Mouse (Mus musculus): ENCODE measurements around the gene Nme1. TPM values are rescaled to one million over a fixed set of nuclear protein-coding genes. Genes with fewer than 3 reads are reported as not detected.

Nme1 gene
- 269 and 277 TPM in 2 replicates for polyA plus RNA-seq (2016; fragmentation: Nextera tagmentation; extraction: Ambion mirVana)

- Histone ChIP-seq H3K9me3 (no peaks in the 10 kb centered on the region), H3K27ac (peak within 1 kb of the TSS; percentile 51), H3K9ac (peak within 1 kb of the TSS; percentile 76), H3K27me3 (replicated peaks) (no peaks in the 10 kb centered on the region; the same call in 1 of the 2 replicates), H3K4me1 (peaks cover 12% of the 10 kb centered on the region; the same call in 1 of the 2 replicates), H3K36me3 (peaks cover 26% of the 10 kb centered on the region), H3K4me3 (peak within 1 kb of the TSS; percentile 76), H3K4me2 (replicated peaks) (peak within 1 kb of the TSS; percentile 82)
- peak; percentile 93 for ATAC-seq (ENCODE audit: low FRiP score, low read depth)
- WGBS: under 1% methylated on average over 40 of the region's 40 CpGs
Measured at GRCm38 (mm10) chr11:93968005-93968847, at the start of gene Nme1, which contains the start of gene Gm20390. Gene Nme1, minus strand, starts transcription at chr11:93968521. Gene Gm20390, minus strand, starts transcription at chr11:93968293.

GRCm38 (mm10) chr11:94003346-94003745 lies 35.0 kb upstream of the Nme1 start:
- 95% methylated on average over 2 of the region's 2 CpGs for whole genome bisulfite sequencing
- no peak overlapping the region for H3K4me2 ChIP-seq (replicated peaks)
- H3K4me3 ChIP-seq: no peak overlapping the region
- ATAC-seq (ENCODE audit: low FRiP score, low read depth): no peak
- H3K27ac ChIP-seq: no peak overlapping the region
- H3K9me3 ChIP-seq: no peaks in the 10 kb centered on the region
- H3K36me3 ChIP-seq: no peaks in the 10 kb centered on the region; the same call in 1 of the 2 replicates
- H3K4me1 ChIP-seq: 0 out of 2 replicates have a peak, but pooled peaks cover 3% of the 10 kb centered on the region
- H3K27me3 ChIP-seq (replicated peaks): no peaks in the 10 kb centered on the region
- H3K9ac ChIP-seq: no peak overlapping the region

- no peak overlapping the region for H3K4me3 ChIP-seq
- H3K4me2 ChIP-seq (replicated peaks): no peak overlapping the region
- no peaks in the 10 kb centered on the region for H3K9me3 ChIP-seq
- H3K9ac ChIP-seq: no peak overlapping the region
- no peaks in the 10 kb centered on the region; the same call in 1 of the 2 replicates for H3K36me3 ChIP-seq
- no peak overlapping the region for H3K27ac ChIP-seq
- no peak for ATAC-seq (ENCODE audit: low FRiP score, low read depth)
- H3K27me3 ChIP-seq (replicated peaks): no peaks in the 10 kb centered on the region
- peaks cover 15% of the 10 kb centered on the region for H3K4me1 ChIP-seq
Measured at GRCm38 (mm10) chr11:93999276-93999675, 31.0 kb upstream of the Nme1 start.

- no peak overlapping the region for H3K27ac ChIP-seq
- H3K9me3 ChIP-seq: no peaks in the 10 kb centered on the region
- peaks cover 15% of the 10 kb centered on the region for H3K4me1 ChIP-seq
- WGBS: 38% methylated on average over 13 of the region's 13 CpGs
- no peak for ATAC-seq (ENCODE audit: low FRiP score, low read depth)
- no peak overlapping the region for H3K9ac ChIP-seq
- peak overlapping the region; percentile 91 for H3K4me3 ChIP-seq
- no peaks in the 10 kb centered on the region for H3K27me3 ChIP-seq (replicated peaks)
- no peaks in the 10 kb centered on the region; the same call in 1 of the 2 replicates for H3K36me3 ChIP-seq
- peak overlapping the region; percentile 97 for H3K4me2 ChIP-seq (replicated peaks)
Measured at GRCm38 (mm10) chr11:93997141-93997775, 28.9 kb upstream of the Nme1 start.

- no peaks in the 10 kb centered on the region; the same call in 1 of the 2 replicates for H3K36me3 ChIP-seq
- peak overlapping the region; percentile 76 for H3K27ac ChIP-seq
- H3K9me3 ChIP-seq: no peaks in the 10 kb centered on the region
- WGBS: under 1% methylated on average over 58 of the region's 58 CpGs
- H3K27me3 ChIP-seq (replicated peaks): no peaks in the 10 kb centered on the region
- peak overlapping the region; percentile 97 for H3K4me2 ChIP-seq (replicated peaks)
- peak; percentile 69 for ATAC-seq (ENCODE audit: low FRiP score, low read depth)
- H3K9ac ChIP-seq: peak overlapping the region; percentile 91
- peaks cover 15% of the 10 kb centered on the region for H3K4me1 ChIP-seq
- peak overlapping the region; percentile 91 for H3K4me3 ChIP-seq
Measured at GRCm38 (mm10) chr11:93996306-93997140, 28.2 kb upstream of the Nme1 start.

- Histone ChIP-seq H3K4me2 (replicated peaks) (peak within 1 kb of the TSS; percentile 97), H3K9me3 (no peaks in the 10 kb centered on the region), H3K9ac (peak within 1 kb of the TSS; percentile 91), H3K4me3 (peak within 1 kb of the TSS; percentile 91), H3K27ac (peak within 1 kb of the TSS; percentile 76), H3K4me1 (peaks cover 15% of the 10 kb centered on the region), H3K36me3 (no peaks in the 10 kb centered on the region; the same call in 1 of the 2 replicates), H3K27me3 (replicated peaks) (no peaks in the 10 kb centered on the region)
- WGBS: under 1% methylated on average over 70 of the region's 70 CpGs
- ATAC-seq (ENCODE audit: low FRiP score, low read depth): peak; percentile 95
Measured at GRCm38 (mm10) chr11:93995720-93996305, 27.5 kb upstream of the Nme1 start, which contains the start of gene Spag9. Gene Spag9, plus strand, starts transcription at chr11:93996091.

- ATAC-seq (ENCODE audit: low FRiP score, low read depth): peak; percentile 35; the same call in 1 of the 2 replicates
- peak overlapping the region; percentile 91 for H3K4me3 ChIP-seq
- H3K4me2 ChIP-seq (replicated peaks): peak overlapping the region; percentile 97
- no peaks in the 10 kb centered on the region; the same call in 1 of the 2 replicates for H3K36me3 ChIP-seq
- no peaks in the 10 kb centered on the region for H3K9me3 ChIP-seq
- peak overlapping the region; percentile 91 for H3K9ac ChIP-seq
- WGBS: 11% methylated on average over 15 of the region's 15 CpGs
- peak overlapping the region; percentile 70 for H3K27ac ChIP-seq
- H3K4me1 ChIP-seq: peaks cover 15% of the 10 kb centered on the region
- no peaks in the 10 kb centered on the region for H3K27me3 ChIP-seq (replicated peaks)
Measured at GRCm38 (mm10) chr11:93995111-93995719, 26.9 kb upstream of the Nme1 start.

- no peak for ATAC-seq (ENCODE audit: low FRiP score, low read depth)
- no peak overlapping the region for H3K27ac ChIP-seq
Measured at GRCm38 (mm10) chr11:93994531-93994930, 26.2 kb upstream of the Nme1 start.

GRCm38 (mm10) chr11:93988328-93989062 lies 20.2 kb upstream of the Nme1 start:
- H3K4me2 ChIP-seq (replicated peaks): no peak overlapping the region
- H3K27me3 ChIP-seq (replicated peaks): no peaks in the 10 kb centered on the region
- ATAC-seq (ENCODE audit: low FRiP score, low read depth): no peak
- no peaks in the 10 kb centered on the region for H3K36me3 ChIP-seq
- H3K9me3 ChIP-seq: no peaks in the 10 kb centered on the region
- 70% methylated on average over 12 of the region's 12 CpGs for WGBS
- H3K9ac ChIP-seq: no peak overlapping the region
- H3K27ac ChIP-seq: no peak overlapping the region
- no peak overlapping the region for H3K4me3 ChIP-seq
- no peaks in the 10 kb centered on the region for H3K4me1 ChIP-seq

More at GRCm38 (mm10) chr11:93994531-93994930, 26.2 kb upstream of the Nme1 start:
- Histone ChIP-seq H3K4me2 (replicated peaks) (peak overlapping the region; percentile 97), H3K9me3 (no peaks in the 10 kb centered on the region), H3K4me3 (no peak overlapping the region), H3K9ac (no peak overlapping the region), H3K4me1 (peaks cover 15% of the 10 kb centered on the region), H3K27me3 (replicated peaks) (no peaks in the 10 kb centered on the region), H3K36me3 (no peaks in the 10 kb centered on the region)
- 70% methylated on average over 5 of the region's 5 CpGs for WGBS

- no peaks in the 10 kb centered on the region for H3K36me3 ChIP-seq
- no peak overlapping the region for H3K27ac ChIP-seq
- 72% methylated on average over 8 of the region's 8 CpGs for WGBS
- H3K4me1 ChIP-seq: no peaks in the 10 kb centered on the region
- no peak overlapping the region for H3K4me3 ChIP-seq
- H3K4me2 ChIP-seq (replicated peaks): no peak overlapping the region
- no peak overlapping the region for H3K9ac ChIP-seq
- H3K9me3 ChIP-seq: no peaks in the 10 kb centered on the region
- ATAC-seq (ENCODE audit: low FRiP score, low read depth): no peak
- no peaks in the 10 kb centered on the region for H3K27me3 ChIP-seq (replicated peaks)
Measured at GRCm38 (mm10) chr11:93987625-93988327, 19.5 kb upstream of the Nme1 start.

All from neural tube, embryonic 12.5 days (tissue).